Mouse (Mus musculus) stomach, postnatal 0 days (tissue): ENCODE measurements around the gene Satb2. TPM values are rescaled to one million over a fixed set of nuclear protein-coding genes. Genes with fewer than 3 reads are reported as not detected.

Source experiments
- ATAC-seq: fragments of 200-750 bp; cut with Nextera tagmentation; 2 replicates; pipeline ENCODE4 v1.8.0; 2017; ENCODE audit not compliant: low FRiP score, low TSS enrichment
- DNase-seq: peaks from one replicate; pipeline ENCODE4 v3.0.0-alpha.2; 2016; ENCODE audit warnings: low spot score
- H3K27ac ChIP-seq: fragments of 300-500 bp; sonication (generic); replicated peaks from 2 replicates; pipeline ENCODE4 v1.5.1; 2014; ENCODE audit warnings: mild to moderate bottlenecking, control low read depth
- H3K27me3 ChIP-seq: fragments of 300-500 bp; sonication (generic); 2 replicates; pipeline ENCODE4 v1.6.1; 2014; ENCODE audit warnings: low read length; ENCODE audit not compliant: control insufficient read depth, insufficient read depth
- H3K36me3 ChIP-seq: fragments of 300-500 bp; sonication (generic); 2 replicates; pipeline ENCODE4 v1.6.1; 2014; ENCODE audit warnings: low read length, mixed read lengths; ENCODE audit not compliant: control insufficient read depth, insufficient read depth
- H3K4me1 ChIP-seq: fragments of 300-500 bp; sonication (generic); replicated peaks from 2 replicates; pipeline ENCODE4 v1.6.1; 2014; ENCODE audit warnings: antibody characterized with exemption; ENCODE audit not compliant: control insufficient read depth, insufficient read depth
- H3K4me2 ChIP-seq: fragments of 300-500 bp; sonication (generic); replicated peaks from 2 replicates; pipeline ENCODE4 v1.6.1; 2014; ENCODE audit warnings: low read depth, mild to moderate bottlenecking, control low read depth, moderate library complexity
- H3K4me3 ChIP-seq: fragments of 300-500 bp; sonication (generic); 2 replicates; pipeline ENCODE4 v1.5.1; 2014; ENCODE audit warnings: low read depth, low read length, control low read depth
- H3K9ac ChIP-seq: fragments of 300-500 bp; sonication (generic); 2 replicates; pipeline ENCODE4 v1.6.1; 2014; ENCODE audit warnings: mild to moderate bottlenecking, low read length, control low read depth, mixed read lengths
- H3K9me3 ChIP-seq: fragments of 300-500 bp; sonication (generic); 2 replicates; pipeline ENCODE4 v1.6.1; 2016; ENCODE audit warnings: low read length; ENCODE audit not compliant: control insufficient read depth
- CTCF ChIP-seq: IDR thresholded peaks from 2 replicates; pipeline ENCODE4 v1.5.1; 2016; ENCODE audit warnings: antibody characterized with exemption, low read depth, mild to moderate bottlenecking, moderate library complexity
- EP300 ChIP-seq: optimal IDR thresholded peaks from 2 replicates; pipeline ENCODE3; 2016; ENCODE audit warnings: antibody characterized with exemption
- WGBS: fragments of 180-500 bp; shearing (Covaris S2); extraction: QIAGEN DNeasy Blood & Tissue Kit; methylation state at CpG from one replicate; pipeline ENCODE4 v1.1.7; 2014; 5-methylcytosine and 5-hydroxymethylcytosine counted together
- polyA plus RNA-seq: library from polyadenylated mRNA; unstranded; fragments of >200 nt; fragmentation: Nextera tagmentation; extraction: Ambion mirVana; gene quantifications from 2 replicates; pipeline ENCODE4 v1.2.1, GENCODE M21; 2015

Gene Satb2
- polyA plus RNA-seq, result 0.13 and 0.17 TPM in 2 replicates

DNA sequence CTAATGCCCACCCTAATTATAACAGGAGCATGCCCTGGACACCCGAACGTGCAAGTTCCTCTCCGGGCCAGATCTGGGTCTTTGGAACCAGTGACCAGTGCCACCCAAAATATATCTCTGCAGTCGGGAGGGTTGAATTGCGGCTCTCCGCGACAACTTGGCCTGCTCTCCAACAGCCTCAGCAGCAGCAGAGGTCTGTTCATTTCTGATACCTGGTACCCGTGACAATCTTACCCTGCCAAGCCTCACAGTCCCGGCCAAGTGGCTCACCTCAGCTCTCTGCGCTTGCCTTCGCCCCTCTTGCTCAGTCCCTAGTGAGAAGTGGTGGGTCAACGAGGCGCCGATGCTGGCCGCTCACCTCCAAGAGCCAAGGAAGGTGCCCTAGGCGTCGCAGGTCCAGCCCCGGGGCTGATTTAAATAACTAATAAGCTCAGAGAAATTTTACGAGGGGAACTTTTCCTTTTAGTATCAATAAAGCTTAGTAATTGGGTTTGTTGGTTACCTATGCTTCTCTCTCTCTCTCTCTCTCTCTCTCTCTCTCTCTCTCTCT is at the start of gene Satb2:
Gene Satb2, minus strand, starts transcription at position 500 of the 550 bp plus-strand sequence.
- 2% methylated on average over 19 of the region's 19 CpGs for WGBS
- H3K27ac ChIP-seq, result no peak within 1 kb of the TSS
- H3K36me3 ChIP-seq, result no peaks in the 10 kb centered on the region
- no peak within 1 kb of the TSS for H3K9ac ChIP-seq
- H3K4me1 ChIP-seq, result no peaks in the 10 kb centered on the region
- H3K4me3 ChIP-seq, result peak within 1 kb of the TSS; percentile 26; the same call in 1 of the 2 replicates
- TF ChIP-seq EP300 (no peak), CTCF (no peak)
- H3K9me3 ChIP-seq, result no peaks in the 10 kb centered on the region
- no peak for ATAC-seq
- DNase-seq, result peak; percentile 15
- H3K27me3 ChIP-seq, result peaks cover 20% of the 10 kb centered on the region
- peak within 1 kb of the TSS; percentile 35; the same call in 1 of the 2 replicates for H3K4me2 ChIP-seq

DNA sequence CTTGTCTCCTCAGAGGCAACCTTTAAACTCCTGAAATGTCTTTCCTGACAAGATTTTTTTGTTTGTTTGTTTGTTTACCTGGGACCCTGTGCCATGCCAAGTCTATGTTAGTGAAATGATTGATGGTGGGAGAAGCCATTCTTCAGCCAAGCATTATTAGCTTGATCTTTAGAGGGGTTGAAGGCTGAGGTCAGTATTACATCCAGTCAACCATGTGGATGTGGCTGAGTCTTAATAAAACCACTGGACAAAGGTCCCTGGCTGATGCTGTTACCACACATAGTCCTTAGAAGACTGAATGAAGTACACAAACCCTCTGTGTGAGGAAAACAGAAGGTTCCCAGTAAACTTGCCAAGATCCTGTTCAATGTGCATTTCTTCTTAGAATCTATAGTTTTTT is 40.5 kb upstream of the Satb2 start:
- Histone ChIP-seq H3K36me3 (no peaks in the 10 kb centered on the region), H3K9ac (no peak overlapping the region), H3K9me3 (no peaks in the 10 kb centered on the region), H3K27me3 (no peaks in the 10 kb centered on the region), H3K4me3 (no peak overlapping the region), H3K4me1 (no peaks in the 10 kb centered on the region), H3K27ac (no peak overlapping the region), H3K4me2 (no peak overlapping the region)
- ATAC-seq, result no peak
- no peak for DNase-seq
- no peak for TF ChIP-seq EP300
- no peak for TF ChIP-seq CTCF

DNA sequence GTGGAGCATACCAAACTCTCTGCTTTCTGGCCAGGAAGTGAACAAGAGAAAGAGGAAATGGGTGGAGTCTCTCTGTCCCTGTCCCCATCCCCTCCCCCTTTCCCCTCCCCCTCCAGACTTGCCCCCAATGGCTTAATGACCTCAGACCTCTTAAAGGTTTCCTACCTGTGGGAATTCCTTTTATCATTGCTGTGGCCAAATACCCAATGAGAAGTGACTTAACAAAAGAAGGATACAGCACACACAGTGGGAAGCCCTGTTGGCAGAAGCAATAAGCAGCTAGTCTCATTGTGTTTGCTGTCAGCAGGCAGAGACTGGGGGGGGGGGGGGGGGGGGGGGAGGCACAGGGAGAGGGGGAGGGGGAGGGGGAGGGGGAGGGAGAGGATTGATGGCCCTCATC is 35.4 kb upstream of the Satb2 start:
- H3K9me3 ChIP-seq, result no peaks in the 10 kb centered on the region
- no peak overlapping the region for H3K4me2 ChIP-seq
- no peaks in the 10 kb centered on the region for H3K4me1 ChIP-seq
- no peak overlapping the region for H3K9ac ChIP-seq
- TF ChIP-seq EP300, result no peak
- TF ChIP-seq CTCF, result no peak
- no peak overlapping the region for H3K4me3 ChIP-seq
- no peak overlapping the region for H3K27ac ChIP-seq
- ATAC-seq (no peak), DNase-seq (no peak)
- no peaks in the 10 kb centered on the region for H3K27me3 ChIP-seq
- H3K36me3 ChIP-seq, result no peaks in the 10 kb centered on the region

DNA sequence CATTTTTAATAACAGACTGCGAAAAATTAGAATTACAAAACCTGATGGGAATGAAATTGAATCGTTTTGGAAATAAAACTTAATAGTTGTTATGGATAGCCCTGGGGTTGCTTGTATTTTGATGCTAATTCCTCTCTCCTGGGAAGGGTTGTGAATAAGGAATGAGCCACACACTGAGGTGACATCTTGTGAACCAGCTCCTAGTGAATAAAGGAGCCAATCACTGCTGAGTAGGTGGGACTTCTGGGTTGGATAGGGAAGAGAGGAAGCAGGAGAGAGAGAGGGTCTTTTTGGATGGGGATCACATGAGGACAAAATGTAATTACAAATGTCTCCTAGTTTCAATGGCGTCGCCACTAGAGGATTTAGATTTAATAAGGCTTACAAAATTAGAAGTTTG is 30.7 kb upstream of the Satb2 start:
- Histone ChIP-seq H3K4me1 (no peaks in the 10 kb centered on the region), H3K4me2 (no peak overlapping the region), H3K27ac (no peak overlapping the region), H3K9ac (no peak overlapping the region), H3K27me3 (no peaks in the 10 kb centered on the region), H3K36me3 (no peaks in the 10 kb centered on the region), H3K4me3 (no peak overlapping the region), H3K9me3 (no peaks in the 10 kb centered on the region)
- WGBS, result 71% methylated on average over 4 of the region's 4 CpGs
- DNase-seq (no peak), ATAC-seq (no peak)
- TF ChIP-seq EP300 (no peak), CTCF (no peak)

DNA sequence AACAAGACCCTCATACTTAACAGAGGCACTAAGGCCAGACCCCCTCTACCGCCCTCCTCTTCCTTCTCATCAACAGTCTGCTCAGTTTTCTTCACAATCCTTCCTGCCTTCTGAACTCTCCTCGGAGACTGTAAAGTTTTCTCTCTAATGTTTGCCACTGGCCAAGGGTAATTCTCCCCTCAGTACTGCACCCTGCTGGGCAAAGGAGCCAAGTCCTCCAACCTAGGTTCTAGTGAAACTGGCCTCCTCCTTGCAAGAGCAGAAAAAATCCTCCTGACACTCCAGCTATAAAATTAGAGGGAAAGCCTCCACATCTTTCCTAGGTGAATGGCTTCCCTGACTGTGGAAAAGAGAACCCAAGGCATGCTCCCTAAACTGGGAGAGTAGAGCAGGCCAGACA is 16.6 kb upstream of the Satb2 start:
- WGBS, result 49% methylated on average over 2 of the region's 2 CpGs
- peak; percentile 17 for DNase-seq
- no peak for TF ChIP-seq EP300
- peak; percentile 47 for TF ChIP-seq CTCF
- H3K9ac ChIP-seq, result no peak overlapping the region
- no peaks in the 10 kb centered on the region for H3K36me3 ChIP-seq
- no peak overlapping the region for H3K4me2 ChIP-seq
- H3K4me3 ChIP-seq, result no peak overlapping the region
- no peaks in the 10 kb centered on the region for H3K9me3 ChIP-seq
- no peak for ATAC-seq
- no peaks in the 10 kb centered on the region for H3K4me1 ChIP-seq
- H3K27me3 ChIP-seq, result no peaks in the 10 kb centered on the region
- no peak overlapping the region for H3K27ac ChIP-seq

DNA sequence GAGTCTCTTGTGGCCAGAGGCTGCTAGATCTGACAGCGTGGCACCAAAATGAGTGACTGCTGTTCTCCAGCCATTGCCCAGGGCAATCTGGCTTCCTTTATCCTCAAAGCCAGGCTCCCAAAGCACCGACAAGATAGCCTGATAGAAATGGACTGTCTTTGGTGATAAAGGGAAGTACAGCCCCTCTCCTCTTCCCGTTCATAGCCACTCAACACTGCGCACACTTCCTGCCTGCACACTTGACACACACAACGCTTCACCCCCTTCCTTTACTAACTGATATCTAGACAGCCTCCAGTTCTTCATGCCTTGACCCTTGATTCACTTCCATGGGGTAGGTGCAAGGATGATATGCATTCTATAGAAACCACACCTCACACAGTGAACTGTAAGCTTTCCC is 13.9 kb upstream of the Satb2 start:
- H3K4me3 ChIP-seq, result no peak overlapping the region
- no peak for ATAC-seq
- WGBS, result 75% methylated on average over 5 of the region's 5 CpGs

More for the DNA sequence above, 13.9 kb upstream of the Satb2 start:
- H3K27me3 ChIP-seq, result no peaks in the 10 kb centered on the region
- no peak for DNase-seq
- no peak overlapping the region for H3K9ac ChIP-seq
- H3K9me3 ChIP-seq, result no peaks in the 10 kb centered on the region
- H3K36me3 ChIP-seq, result no peaks in the 10 kb centered on the region
- no peaks in the 10 kb centered on the region for H3K4me1 ChIP-seq
- H3K27ac ChIP-seq, result no peak overlapping the region
- H3K4me2 ChIP-seq, result no peak overlapping the region
- TF ChIP-seq EP300 (no peak), CTCF (no peak)
